In the genomic region with DNA sequence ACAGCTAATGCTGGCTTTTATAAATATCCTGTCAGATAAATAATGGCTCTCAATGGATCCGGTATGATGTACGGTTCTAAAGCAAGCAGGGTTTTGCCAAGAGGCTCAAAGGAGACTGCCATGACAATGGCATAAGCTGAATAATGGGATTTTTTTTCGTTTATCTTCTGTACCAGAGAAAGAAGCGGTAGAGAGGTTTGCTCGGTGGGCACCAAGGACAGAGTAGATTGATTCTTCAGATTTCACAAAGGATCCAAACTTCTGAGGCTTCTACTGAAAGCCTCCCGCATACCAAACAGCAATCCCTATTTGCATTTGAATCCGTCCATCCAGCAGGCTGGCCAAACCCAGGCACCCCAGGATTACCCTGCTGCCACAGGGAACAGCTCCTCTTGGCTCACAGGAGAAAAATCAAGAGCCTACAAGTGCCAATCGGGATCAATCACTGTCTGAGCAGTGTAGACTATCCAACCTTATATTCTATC, we compare ENCODE assay signal across 15 mouse cellular contexts.
A peak's percentile ranks its signal among the peaks of the same experiment; 100 is the strongest.
DNase-seq lines count a peak whose midpoint lies in the region; ATAC-seq and TF ChIP-seq lines count a peak whose summit lies in the region.
"Had no signal": no experiment of that assay in that cellular context is flagged by ENCODE, and none has a peak within 500 bp of the region (broad histone marks: within the 10 kb centered on the region; RNA-seq: fewer than 3 reads in every experiment).

No protein-coding gene starts in this region.

- H3K27ac ChIP-seq in ES-E14 (ENCODE audit: insufficient read depth, low read depth, low read length, poor library complexity, severe bottlenecking), result no peak overlapping the region
- peak overlapping the region; percentile 64 for H3K27ac ChIP-seq in cortical plate, adult 2 months (ENCODE audit: insufficient read depth, low read length)
- peak overlapping the region; percentile 84 for H3K27ac ChIP-seq in hindbrain, embryonic 10.5 days
- H3K27ac ChIP-seq in midbrain, embryonic 14.5 days (replicated peaks; ENCODE audit: low read depth, low read length), result peak overlapping the region; percentile 73
- H3K27ac ChIP-seq: embryonic facial prominence, embryonic 12.5 days; limb, embryonic 15.5 days; stomach, postnatal 0 days had no signal

- peak; percentile 42 for DNase-seq in ES-E14 (ENCODE audit: low read depth, low spot score)
- peak; percentile 36 for DNase-seq in hindbrain, embryonic 10.5 days (ENCODE audit: low spot score)
- peak; percentile 70 for DNase-seq in midbrain, embryonic 14.5 days
- DNase-seq in kidney, postnatal 4 days, result no peak
- no peak for DNase-seq in gastrocnemius, postnatal 25 days
- DNase-seq: adrenal gland, postnatal 10 days; cerebellum, adult 11-12 months; kidney, adult 18-20 months had no signal

- H3K4me1 ChIP-seq in ES-E14 (ENCODE audit: control insufficient read depth in 2 of 2, insufficient read depth in 2 of 2, low read length in 2 of 2, poor library complexity in 1 of 2), result peaks cover 0 to 10% of the 10 kb centered on the region in 2 experiments; a peak in 2 of 4 replicates
- no peaks in the 10 kb centered on the region for H3K4me1 ChIP-seq in cortical plate, adult 2 months (ENCODE audit: control insufficient read depth, insufficient read depth, low read length)
- peaks cover 18% of the 10 kb centered on the region for H3K4me1 ChIP-seq in hindbrain, embryonic 10.5 days (replicated peaks)
- peaks cover 17% of the 10 kb centered on the region for H3K4me1 ChIP-seq in midbrain, embryonic 14.5 days (ENCODE audit: control insufficient read depth, insufficient read depth, low read length)
- H3K4me1 ChIP-seq: embryonic facial prominence, embryonic 12.5 days had no signal

- in situ Hi-C loops in ES-E14 (cut with MboI; ENCODE audit: low sequenced_read_pairs in 2 of 2, unreplicated experiment in 2 of 2), result no loop called here

- H3K36me3 ChIP-seq in ES-E14 (ENCODE audit: control insufficient read depth, insufficient read depth, low read length, poor library complexity, severe bottlenecking), result no peaks in the 10 kb centered on the region
- H3K36me3 ChIP-seq in hindbrain, embryonic 10.5 days, result no peaks in the 10 kb centered on the region
- no peaks in the 10 kb centered on the region for H3K36me3 ChIP-seq in midbrain, embryonic 14.5 days (ENCODE audit: control insufficient read depth, insufficient read depth, low read length)
- H3K36me3 ChIP-seq: embryonic facial prominence, embryonic 12.5 days; G1E; limb, embryonic 15.5 days had no signal

- no peak overlapping the region for H3K4me3 ChIP-seq in ES-E14 (ENCODE audit: insufficient read depth in 1 of 2, low read depth in 1 of 2, low read length in 2 of 2, poor library complexity in 1 of 2, severe bottlenecking in 1 of 2)
- no peak overlapping the region for H3K4me3 ChIP-seq in cortical plate, adult 2 months (ENCODE audit: insufficient read depth, low read length)
- peak overlapping the region; percentile 19 for H3K4me3 ChIP-seq in hindbrain, embryonic 10.5 days
- no peak overlapping the region for H3K4me3 ChIP-seq in midbrain, embryonic 14.5 days (replicated peaks; ENCODE audit: low read depth, low read length)
- H3K4me3 ChIP-seq: embryonic facial prominence, embryonic 12.5 days; limb, embryonic 15.5 days had no signal

- TF ChIP-seq CTCF in cortical plate, adult 2 months (IDR thresholded peaks at IDR 0.05; ENCODE audit: extremely low read depth, insufficient read depth, low read length), result no peak

- H3K9me3 ChIP-seq in ES-E14 (ENCODE audit: control insufficient read depth, insufficient read depth, low read depth, low read length), result no peaks in the 10 kb centered on the region
- H3K9me3 ChIP-seq in hindbrain, embryonic 10.5 days, result no peaks in the 10 kb centered on the region
- no peaks in the 10 kb centered on the region for H3K9me3 ChIP-seq in midbrain, embryonic 14.5 days (ENCODE audit: control insufficient read depth, low read length)
- H3K9me3 ChIP-seq: embryonic facial prominence, embryonic 12.5 days; limb, embryonic 15.5 days had no signal

- peak overlapping the region; percentile 28; the same call in 1 of the 2 replicates for H3K4me2 ChIP-seq in midbrain, embryonic 14.5 days (ENCODE audit: low read length)
- H3K4me2 ChIP-seq: embryonic facial prominence, embryonic 12.5 days; limb, embryonic 15.5 days had no signal

- peak; percentile 74 for ATAC-seq in midbrain, embryonic 14.5 days (ENCODE audit: low FRiP score, low TSS enrichment)
- no peak for ATAC-seq in inflammation-experienced regulatory T-cells, adult 6 months
- ATAC-seq in megakaryocyte, adult 5-6 weeks (ENCODE audit: poor library complexity, severe bottlenecking), result no peak

- no peak overlapping the region for H3K9ac ChIP-seq in ES-E14 (ENCODE audit: insufficient read depth, low read depth, low read length, poor library complexity, severe bottlenecking)
- no peak overlapping the region for H3K9ac ChIP-seq in midbrain, embryonic 14.5 days (replicated peaks; ENCODE audit: low read length)
- H3K9ac ChIP-seq: embryonic facial prominence, embryonic 12.5 days; limb, embryonic 15.5 days had no signal

- 13% methylated on average over 8 of the region's 8 CpGs for WGBS in hindbrain, embryonic 10.5 days
- 1% methylated on average over 8 of the region's 8 CpGs for WGBS in midbrain, embryonic 14.5 days

- H3K27me3 ChIP-seq in hindbrain, embryonic 10.5 days (ENCODE audit: insufficient read depth, poor library complexity, severe bottlenecking), result no peaks in the 10 kb centered on the region
- no peaks in the 10 kb centered on the region for H3K27me3 ChIP-seq in midbrain, embryonic 14.5 days (ENCODE audit: control insufficient read depth, insufficient read depth, low read length)
- H3K27me3 ChIP-seq: embryonic facial prominence, embryonic 12.5 days; limb, embryonic 15.5 days had no signal

- TF ChIP-seq POLR2A in cortical plate, adult 2 months (IDR thresholded peaks at IDR 0.05; ENCODE audit: extremely low read depth, insufficient read depth, low read length), result no peak

TF ChIP-seq in ES-E14, 5 proteins besides CTCF, POLR2A, EP300 and RAD21:
- TF ChIP-seq MAFK (IDR thresholded peaks at IDR 0.05; ENCODE audit: insufficient read depth, low read depth, low read length), result no peak

Comparison
In these comparisons a context has a peak if more than half of its experiments do, and no peak if none do; other contexts are left out.
1. DNase-seq: peak in ES-E14 (single experiment), hindbrain, embryonic 10.5 days (single experiment) and midbrain, embryonic 14.5 days (single experiment); none in kidney, postnatal 4 days (0 of 2) and gastrocnemius, postnatal 25 days (single experiment).